ENCODE assay signal across 12 mouse cellular contexts in genomic region chr4:62348329-62348705, GRCm38 (mm10). TPM values are rescaled to one million over a fixed set of nuclear protein-coding genes. Genes with fewer than 3 reads are reported as not detected.
A peak's percentile ranks its signal among the peaks of the same experiment; 100 is the strongest.
DNase-seq lines count a peak whose midpoint lies in the region; ATAC-seq and TF ChIP-seq lines count a peak whose summit lies in the region.
"Had no signal": no experiment of that assay in that cellular context is flagged by ENCODE, and none has a peak within 500 bp of the region (broad histone marks: within the 10 kb centered on the region; RNA-seq: fewer than 3 reads in every experiment).

No protein-coding gene starts in this region.

- ATAC-seq in heart, embryonic 15.5 days (replicated peaks; ENCODE audit: insufficient number of reproducible peaks, insufficient read depth, low FRiP score, low read depth), result no peak
- peak; percentile 79 for ATAC-seq in lung, embryonic 16.5 days (ENCODE audit: low read depth)
- peak; percentile 20; the same call in 1 of the 2 replicates for ATAC-seq in liver, embryonic 11.5 days (replicated peaks; ENCODE audit: low FRiP score)
- ATAC-seq: midbrain, embryonic 15.5 days had no signal

- no peaks in the 10 kb centered on the region for H3K27me3 ChIP-seq in heart, embryonic 15.5 days
- H3K27me3 ChIP-seq in lung, embryonic 16.5 days (ENCODE audit: control insufficient read depth, insufficient read depth, low read depth, low read length), result no peaks in the 10 kb centered on the region
- H3K27me3 ChIP-seq in liver, embryonic 11.5 days (replicated peaks; ENCODE audit: control insufficient read depth, insufficient read depth, low read length), result no peaks in the 10 kb centered on the region
- no peaks in the 10 kb centered on the region for H3K27me3 ChIP-seq in small intestine, adult 2 months (ENCODE audit: control insufficient read depth, insufficient read depth, low read length)
- no peaks in the 10 kb centered on the region for H3K27me3 ChIP-seq in embryonic facial prominence, embryonic 10.5 days (replicated peaks; ENCODE audit: low read depth, poor library complexity, severe bottlenecking)
- H3K27me3 ChIP-seq: midbrain, embryonic 15.5 days had no signal

- H3K27ac ChIP-seq in heart, embryonic 15.5 days, result peak overlapping the region; percentile 70
- peak overlapping the region; percentile 92 for H3K27ac ChIP-seq in lung, embryonic 16.5 days (ENCODE audit: low read length)
- peak overlapping the region; percentile 36; the same call in 1 of the 2 replicates for H3K27ac ChIP-seq in liver, embryonic 11.5 days (ENCODE audit: low read depth, low read length)
- peak overlapping the region; percentile 43 for H3K27ac ChIP-seq in small intestine, adult 2 months (ENCODE audit: insufficient read depth, low read depth, low read length)
- no peak overlapping the region for H3K27ac ChIP-seq in embryonic facial prominence, embryonic 10.5 days (replicated peaks)
- H3K27ac ChIP-seq: midbrain, embryonic 15.5 days had no signal

- no peak overlapping the region for H3K9ac ChIP-seq in heart, embryonic 15.5 days
- H3K9ac ChIP-seq in lung, embryonic 16.5 days (ENCODE audit: low read length), result 0 out of 2 replicates have a peak overlapping the region, but pooled peaks have one; percentile 31
- H3K9ac ChIP-seq in liver, embryonic 11.5 days (ENCODE audit: low read depth, low read length), result no peak overlapping the region
- H3K9ac ChIP-seq: midbrain, embryonic 15.5 days had no signal

- no peaks in the 10 kb centered on the region for H3K9me3 ChIP-seq in heart, embryonic 15.5 days (replicated peaks)
- H3K9me3 ChIP-seq in lung, embryonic 16.5 days (ENCODE audit: control insufficient read depth, low read length), result no peaks in the 10 kb centered on the region
- no peaks in the 10 kb centered on the region for H3K9me3 ChIP-seq in liver, embryonic 11.5 days (ENCODE audit: control insufficient read depth, low read length)
- H3K9me3 ChIP-seq in embryonic facial prominence, embryonic 10.5 days, result no peaks in the 10 kb centered on the region
- H3K9me3 ChIP-seq: midbrain, embryonic 15.5 days had no signal

- H3K4me1 ChIP-seq in heart, embryonic 15.5 days (replicated peaks), result peaks cover 3% of the 10 kb centered on the region; the same call in 1 of the 2 replicates
- peaks cover 14% of the 10 kb centered on the region for H3K4me1 ChIP-seq in lung, embryonic 16.5 days (replicated peaks; ENCODE audit: control insufficient read depth, insufficient read depth, low read length)
- peaks cover 3% of the 10 kb centered on the region; the same call in 1 of the 2 replicates for H3K4me1 ChIP-seq in liver, embryonic 11.5 days (replicated peaks; ENCODE audit: control insufficient read depth, insufficient read depth, low read length)
- H3K4me1 ChIP-seq in small intestine, adult 2 months (ENCODE audit: control insufficient read depth, insufficient read depth, insufficient read length, low read length), result peaks cover 3% of the 10 kb centered on the region; the same call in 1 of the 2 replicates
- H3K4me1 ChIP-seq in embryonic facial prominence, embryonic 10.5 days, result no peaks in the 10 kb centered on the region
- H3K4me1 ChIP-seq: midbrain, embryonic 15.5 days had no signal

- DNase-seq in heart, adult 8-10 months (ENCODE audit: low spot score), result no peak
- DNase-seq in lung, postnatal 14 days, result no peak
- DNase-seq in liver, embryonic 11.5 days (ENCODE audit: low spot score), result no peak
- DNase-seq in embryonic facial prominence, embryonic 10.5 days (ENCODE audit: low spot score), result no peak
- DNase-seq in embryo, embryonic 11 days, result no peak
- DNase-seq: cerebellum, postnatal 10 days; spleen, adult 18-20 months; thymus, postnatal 14 days had no signal

- no peak overlapping the region for H3K4me3 ChIP-seq in heart, embryonic 15.5 days
- H3K4me3 ChIP-seq in lung, embryonic 16.5 days (ENCODE audit: low read length), result no peak overlapping the region
- no peak overlapping the region for H3K4me3 ChIP-seq in liver, embryonic 11.5 days (ENCODE audit: low read depth, low read length)
- no peak overlapping the region for H3K4me3 ChIP-seq in small intestine, adult 2 months (ENCODE audit: low read depth, low read length)
- H3K4me3 ChIP-seq in embryonic facial prominence, embryonic 10.5 days, result no peak overlapping the region
- H3K4me3 ChIP-seq: midbrain, embryonic 15.5 days had no signal

- 33% methylated on average over 2 of the region's 2 CpGs for whole genome bisulfite sequencing in heart, embryonic 15.5 days
- 16% methylated on average over 2 of the region's 2 CpGs for WGBS in lung, embryonic 16.5 days
- 56% methylated on average over 2 of the region's 2 CpGs for WGBS in liver, embryonic 11.5 days
- WGBS in small intestine, adult 2 months, result 71% methylated on average over 2 of the region's 2 CpGs
- 73% methylated on average over 2 of the region's 2 CpGs for WGBS in embryonic facial prominence, embryonic 10.5 days

- H3K36me3 ChIP-seq in heart, embryonic 15.5 days, result peaks cover 30% of the 10 kb centered on the region
- peaks cover 19% of the 10 kb centered on the region for H3K36me3 ChIP-seq in lung, embryonic 16.5 days (ENCODE audit: control insufficient read depth, insufficient read depth, low read length)
- H3K36me3 ChIP-seq in liver, embryonic 11.5 days (ENCODE audit: control insufficient read depth, insufficient read depth, low read length), result peaks cover 22% of the 10 kb centered on the region
- H3K36me3 ChIP-seq in small intestine, adult 2 months (ENCODE audit: control insufficient read depth, insufficient read depth, low read length), result peaks cover 27% of the 10 kb centered on the region
- peaks cover 31% of the 10 kb centered on the region for H3K36me3 ChIP-seq in embryonic facial prominence, embryonic 10.5 days (replicated peaks)

- no peak overlapping the region for H3K4me2 ChIP-seq in heart, embryonic 15.5 days
- peak overlapping the region; percentile 28; the same call in 1 of the 2 replicates for H3K4me2 ChIP-seq in lung, embryonic 16.5 days (ENCODE audit: low read depth, low read length)
- no peak overlapping the region; the same call in 1 of the 2 replicates for H3K4me2 ChIP-seq in liver, embryonic 11.5 days
- H3K4me2 ChIP-seq: midbrain, embryonic 15.5 days had no signal

- TF ChIP-seq POLR2A in small intestine, adult 2 months (IDR thresholded peaks at IDR 0.05; ENCODE audit: low read depth, low read length), result no peak

- TF ChIP-seq CTCF in small intestine, adult 2 months (IDR thresholded peaks at IDR 0.05; ENCODE audit: extremely low read depth, insufficient read length, insufficient replicate concordance, low read depth, low read length), result no peak

RNA-seq across cellular contexts. Expression of gene Fkbp15, which starts 12.0 kb away (rescaled TPM):
- 15.2 and 19.6 TPM in 2 replicates for polyA plus RNA-seq in heart, embryonic 15.5 days (2015; fragmentation: Nextera tagmentation; extraction: Ambion mirVana)
- 10 to 100 TPM; 18.1 to 22.2 (median 20.3) TPM for total RNA-seq in heart, adult 8-10 months (2022)
- polyA plus RNA-seq in lung, embryonic 16.5 days (2015; fragmentation: Nextera tagmentation; extraction: Ambion mirVana), result 26.1 and 27.1 TPM in 2 replicates
- polyA plus RNA-seq in liver, embryonic 11.5 days (2014; fragmentation: Nextera tagmentation; extraction: Ambion mirVana), result 26.9 and 29.9 TPM in 2 replicates
- polyA plus RNA-seq in small intestine, adult 2 months (2012; rRNA removed), result 13.6 and 21.6 TPM in 2 replicates
- polyA plus RNA-seq in embryonic facial prominence, embryonic 10.5 days (2016; fragmentation: Nextera tagmentation; extraction: Ambion mirVana), result 18.0 and 18.1 TPM in 2 replicates

RNA-seq across cellular contexts. Expression of gene Slc31a1, which starts 12.2 kb away (rescaled TPM):
- polyA plus RNA-seq in heart, embryonic 15.5 days (2015; fragmentation: Nextera tagmentation; extraction: Ambion mirVana), result 34.9 and 41.0 TPM in 2 replicates
- 10 to 100 TPM; 14.2 to 18.2 (median 15.2) TPM for total RNA-seq in heart, adult 8-10 months (2022)
- 51.2 and 51.9 TPM in 2 replicates for polyA plus RNA-seq in lung, embryonic 16.5 days (2015; fragmentation: Nextera tagmentation; extraction: Ambion mirVana)
- 48.6 and 56.8 TPM in 2 replicates for polyA plus RNA-seq in liver, embryonic 11.5 days (2014; fragmentation: Nextera tagmentation; extraction: Ambion mirVana)
- 18.2 and 40.3 TPM in 2 replicates for polyA plus RNA-seq in small intestine, adult 2 months (2012; rRNA removed)
- polyA plus RNA-seq in embryonic facial prominence, embryonic 10.5 days (2016; fragmentation: Nextera tagmentation; extraction: Ambion mirVana), result 45.5 and 48.0 TPM in 2 replicates
